Mouse (Mus musculus) CD4-positive, CD25-positive, alpha-beta regulatory T cell, adult 4 months (primary cell): ENCODE results near the gene Hist2h2ac. TPM values are rescaled to one million over a fixed set of nuclear protein-coding genes. Genes with fewer than 3 reads are reported as not detected.
"Not testable (repeated sequence)": the region's sequence is repeated elsewhere in the genome, so short reads cannot be mapped to it uniquely, and the experiment has no call there.

ENCODE experiments used
- ATAC-seq: one replicate; pipeline ENCODE4 v1.8.0; 2017
- polyA plus RNA-seq, 2 experiments: library from polyadenylated mRNA; unstranded; fragments of 100-300 nt; shearing (Covaris generic); gene quantifications; one replicate each; pipeline ENCODE4 v1.2.1; 2017

Gene Hist2h2ac
- polyA plus RNA-seq, 2 experiments from 2014 or later, result 5.5 to 5.8 TPM

GRCm38 (mm10) chr3:96226695-96227648, 6.3 kb upstream of the Hist2h2ac start:
- no peak for ATAC-seq

- no peak for ATAC-seq
Observed at GRCm38 (mm10) chr3:96225421-96225820, 4.7 kb upstream of the Hist2h2ac start.

- ATAC-seq, result no peak
Observed at GRCm38 (mm10) chr3:96222774-96223173, 2.1 kb upstream of the Hist2h2ac start.

DNA sequence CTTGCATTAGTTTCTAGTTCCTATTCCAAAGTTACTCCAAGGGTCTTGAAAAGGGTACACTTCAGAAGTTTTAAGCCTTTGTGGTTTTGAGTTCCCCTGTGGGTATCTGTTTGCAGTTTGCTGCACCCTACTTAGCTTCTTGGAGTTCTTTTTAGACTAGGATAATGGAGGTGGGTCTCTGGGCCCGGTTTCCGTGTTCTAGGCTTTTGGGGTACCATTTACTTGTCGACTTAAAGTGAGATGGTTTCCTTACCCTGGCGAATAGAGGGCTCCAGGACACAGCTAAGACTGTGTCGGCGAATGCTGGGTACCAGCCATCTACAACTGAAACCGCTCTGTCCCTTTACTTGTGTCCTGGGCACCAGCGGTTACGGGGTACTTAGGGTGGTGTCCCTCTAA, 959 bp upstream of the Hist2h2ac start:
- no peak for ATAC-seq

GRCm38 (mm10) chr3:96220131-96220764, 432 bp downstream of the Hist2h2ac start:
- ATAC-seq, result not testable (repeated sequence)

DNA sequence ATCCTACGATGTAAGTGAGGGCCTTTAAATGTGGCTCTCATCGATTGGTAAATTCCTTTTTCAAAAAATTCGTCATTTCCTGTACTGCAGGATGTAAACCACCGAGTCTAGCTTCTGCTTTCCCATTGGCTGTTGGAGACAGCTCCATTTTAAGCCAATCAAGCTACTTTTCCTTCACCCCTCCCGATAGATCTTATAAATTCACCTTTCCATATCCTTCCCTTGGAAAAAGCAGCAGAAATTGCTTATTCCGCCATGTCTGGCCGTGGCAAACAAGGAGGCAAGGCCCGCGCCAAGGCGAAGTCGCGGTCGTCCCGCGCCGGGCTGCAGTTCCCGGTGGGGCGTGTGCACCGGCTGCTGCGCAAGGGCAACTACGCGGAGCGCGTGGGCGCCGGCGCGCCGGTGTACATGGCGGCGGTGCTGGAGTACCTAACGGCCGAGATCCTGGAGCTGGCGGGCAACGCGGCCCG, 984 bp downstream of the Hist2h2ac start, which contains the start of the genes Bola1 and Hist2h2ab:
Bola1 (minus strand) TSS at position 49 of the 470 bp plus-strand sequence.
Hist2h2ab (plus strand) TSS at position 205 of the 470 bp plus-strand sequence.
- ATAC-seq, result peak; percentile 71

GRCm38 (mm10) chr3:96219191-96219641, 1.5 kb downstream of the Hist2h2ac start:
- peak; percentile 9 for ATAC-seq

DNA sequence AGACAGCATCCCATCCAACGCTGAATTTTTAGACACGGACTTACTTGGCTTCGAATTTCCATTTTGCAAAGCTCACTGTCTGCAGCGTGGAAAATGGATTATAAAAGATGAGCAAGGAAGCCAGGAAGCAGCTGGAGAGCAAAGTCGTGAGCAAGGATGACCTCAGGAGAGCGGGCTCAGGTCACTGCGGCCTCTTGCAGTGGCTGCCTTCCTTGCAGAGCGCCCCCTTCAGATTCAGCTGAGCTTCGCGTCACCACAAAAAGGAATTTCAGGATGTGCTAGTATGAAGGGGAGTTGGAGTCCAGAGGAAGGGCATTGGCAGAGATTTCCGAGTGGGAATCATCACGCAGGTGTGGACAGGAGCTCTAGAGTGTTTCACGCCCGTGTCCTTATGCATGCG, 11.4 kb downstream of the Hist2h2ac start:
- ATAC-seq, result no peak

GRCm38 (mm10) chr3:96207819-96208218, 12.9 kb downstream of the Hist2h2ac start:
- no peak for ATAC-seq

DNA sequence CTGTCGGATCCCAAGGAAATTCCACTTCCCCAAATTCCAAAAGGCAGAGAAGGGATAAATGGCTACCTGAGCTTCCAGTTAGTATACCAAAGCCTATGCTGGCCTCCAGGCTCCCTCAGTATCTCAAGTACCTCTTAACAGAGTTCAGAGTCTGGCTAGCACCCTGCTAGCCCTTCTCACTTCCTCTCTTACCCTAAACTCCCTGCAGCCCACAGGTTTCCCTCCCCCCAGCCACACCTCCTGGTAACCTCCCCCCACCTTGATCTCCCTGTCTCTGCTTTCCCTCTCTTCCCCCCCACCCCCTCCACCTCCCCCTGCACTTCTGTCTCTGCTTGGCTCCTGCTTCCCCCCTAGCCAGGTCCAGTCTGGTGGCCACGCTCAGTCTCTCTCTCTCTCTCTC, 20.9 kb downstream of the Hist2h2ac start:
- ATAC-seq, result no peak

- not testable (repeated sequence) for ATAC-seq
Observed at GRCm38 (mm10) chr3:96198601-96199251, 22.0 kb downstream of the Hist2h2ac start.

GRCm38 (mm10) chr3:96198181-96198580, 22.5 kb downstream of the Hist2h2ac start:
- peak; percentile 83 for ATAC-seq

GRCm38 (mm10) chr3:96197129-96197749, 23.4 kb downstream of the Hist2h2ac start:
- peak; percentile 82 for ATAC-seq

- ATAC-seq, result no peak
Observed at GRCm38 (mm10) chr3:96196437-96197128, 24.1 kb downstream of the Hist2h2ac start.

DNA sequence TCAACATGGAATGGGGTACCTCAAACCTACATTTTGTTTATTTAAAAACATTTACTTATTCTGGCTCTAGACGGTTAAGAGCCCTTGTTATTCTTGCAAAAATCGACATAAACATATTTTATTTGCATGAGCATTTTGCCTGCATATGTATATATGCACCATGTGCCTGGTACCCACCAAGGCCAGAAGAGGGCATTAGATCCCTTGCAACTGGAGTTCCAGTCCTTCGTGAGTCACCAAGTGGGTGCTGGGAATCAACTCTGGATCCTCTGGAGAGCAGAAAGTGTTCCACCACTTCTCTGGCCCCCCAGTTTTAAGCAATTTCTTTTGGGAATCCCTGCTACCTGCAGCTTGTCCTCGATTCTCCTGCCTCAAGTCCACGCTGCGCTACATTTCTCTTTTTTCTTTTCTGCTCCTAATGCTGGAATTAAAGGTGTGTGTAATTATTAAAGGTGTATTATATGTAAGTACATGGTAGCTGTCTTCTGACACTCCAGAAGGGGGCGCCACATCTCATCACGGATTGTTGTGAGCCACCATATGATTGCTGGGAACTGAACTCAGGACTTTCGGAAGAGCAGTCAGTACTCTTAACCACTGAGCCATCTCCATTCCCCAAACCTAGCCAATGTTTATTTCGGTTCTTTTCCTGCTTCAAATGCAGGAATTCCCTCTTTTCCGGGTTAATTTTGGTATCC, 24.9 kb downstream of the Hist2h2ac start:
- ATAC-seq, result no peak

- peak; percentile 15 for ATAC-seq
Observed at GRCm38 (mm10) chr3:96194966-96195365, 25.7 kb downstream of the Hist2h2ac start.

DNA sequence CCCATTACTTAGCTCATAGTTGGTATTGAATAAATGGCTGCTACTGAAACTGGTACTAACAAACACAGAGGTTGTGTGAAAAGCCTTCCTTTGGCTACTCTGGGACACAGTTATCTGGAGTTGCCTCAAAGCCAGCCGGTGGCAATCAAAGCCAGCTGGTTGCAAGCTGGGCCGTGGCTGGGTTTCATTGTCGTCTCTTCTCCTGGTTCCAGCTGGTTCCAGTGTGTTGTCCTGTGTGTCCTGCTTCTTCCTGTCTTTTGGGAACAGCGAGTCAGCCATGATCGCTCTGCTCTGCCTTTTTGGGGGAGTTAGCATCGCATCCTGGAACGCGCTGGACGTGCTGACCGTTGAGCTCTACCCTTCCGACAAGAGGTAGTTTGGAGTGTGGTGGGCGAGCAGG, 27.7 kb downstream of the Hist2h2ac start:
- ATAC-seq, result no peak

DNA sequence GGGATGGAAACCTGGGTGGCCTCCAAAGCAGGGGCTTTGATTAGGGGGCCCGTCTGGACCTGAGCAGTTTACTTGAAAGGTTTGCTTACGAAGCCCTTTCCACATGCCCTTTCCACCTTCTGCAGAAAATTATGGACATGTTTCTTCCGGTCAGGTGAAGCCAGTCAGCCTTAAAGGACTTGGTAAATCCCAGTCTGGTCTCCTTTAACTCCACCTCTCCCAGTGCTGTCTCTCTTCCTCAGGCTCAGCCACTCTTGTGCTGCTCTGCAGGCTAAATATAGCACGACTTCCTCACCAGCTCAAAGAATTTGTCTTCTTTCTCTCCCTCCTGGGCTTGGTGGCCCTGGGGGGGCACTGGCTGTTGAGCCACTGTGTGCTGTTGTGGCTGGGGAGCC, 38.3 kb downstream of the Hist2h2ac start:
- ATAC-seq, result no peak

DNA sequence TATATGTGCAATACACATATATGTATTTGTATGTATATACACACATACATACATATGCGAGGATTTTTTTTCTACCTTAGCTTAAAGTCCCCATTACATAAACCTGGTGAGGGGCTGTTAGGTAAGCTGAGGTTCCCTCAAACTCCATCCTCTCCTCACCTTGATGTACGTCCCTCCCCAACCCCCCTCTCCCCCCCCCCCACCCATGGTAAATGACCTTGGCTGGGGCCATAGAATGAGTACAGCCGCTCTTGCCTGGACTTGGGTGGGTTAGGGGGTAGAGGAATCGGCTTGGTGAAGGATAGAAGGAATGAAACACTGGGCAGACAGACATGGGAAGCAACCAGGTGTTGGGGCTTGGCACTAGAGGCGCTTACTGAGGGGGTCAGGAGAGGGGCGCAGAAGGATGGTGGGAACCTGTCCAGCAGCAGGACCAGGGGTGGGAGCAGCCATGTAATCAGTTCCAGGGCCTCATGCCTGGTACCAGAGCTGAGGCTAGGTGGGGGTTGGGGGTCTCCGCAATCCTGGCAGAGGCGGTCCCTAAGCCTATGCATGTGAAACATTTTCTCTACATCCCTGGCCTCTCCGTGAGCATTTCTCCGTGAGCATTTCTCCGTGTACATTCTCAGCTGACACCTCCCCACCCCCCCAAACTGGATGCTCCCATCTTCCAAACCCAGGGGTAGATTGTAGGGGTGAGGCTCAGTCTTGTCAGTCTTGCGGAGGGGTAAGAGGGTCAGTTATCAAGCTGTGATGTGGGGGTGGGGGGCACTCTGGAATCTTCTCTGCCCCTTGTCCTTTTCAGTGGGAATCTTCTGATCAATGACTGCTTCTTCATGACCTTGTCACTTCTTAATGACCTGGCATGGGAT, 38.9 kb downstream of the Hist2h2ac start:
- no peak for ATAC-seq
